Mouse (Mus musculus) hindlimb bud, embryonic 11.5 days (tissue): ENCODE data around the gene Itpr2.

ENCODE experiments used
- DNase-seq: peaks from one replicate; pipeline ENCODE4 v3.0.0-alpha.2; 2012; ENCODE audit warnings: low read depth, low spot score; ENCODE audit errors: extremely low spot score

The Itpr2 gene

DNA sequence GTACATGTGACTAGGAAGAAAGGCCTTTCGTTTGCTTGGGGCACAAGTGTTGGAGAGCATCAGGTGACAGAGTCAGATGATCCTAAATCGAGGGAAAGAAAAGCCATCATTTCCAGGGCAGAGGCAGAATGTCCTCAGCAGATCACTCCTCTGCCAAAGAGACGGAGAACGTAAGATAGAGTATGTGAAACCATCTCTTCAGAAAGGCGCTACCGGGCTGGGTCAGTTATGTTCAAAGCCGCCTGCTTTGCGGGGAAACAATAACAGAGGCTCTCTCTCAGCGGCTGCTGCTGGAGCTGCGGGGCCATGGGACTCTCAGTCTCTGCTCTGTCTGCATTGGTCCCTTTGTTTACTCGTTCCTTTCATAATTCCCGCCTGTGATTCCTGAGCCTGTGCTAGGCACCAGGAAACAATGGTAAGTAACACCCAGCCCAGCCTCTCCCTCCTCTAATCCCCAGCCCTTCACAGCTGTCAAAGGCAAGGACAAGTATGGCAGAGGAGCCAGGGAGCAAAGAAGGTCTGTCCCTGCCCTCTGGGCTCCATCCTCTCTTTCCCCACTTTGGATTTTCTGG lies 387.2 kb downstream of the Itpr2 start:
- no peak for DNase-seq

DNA sequence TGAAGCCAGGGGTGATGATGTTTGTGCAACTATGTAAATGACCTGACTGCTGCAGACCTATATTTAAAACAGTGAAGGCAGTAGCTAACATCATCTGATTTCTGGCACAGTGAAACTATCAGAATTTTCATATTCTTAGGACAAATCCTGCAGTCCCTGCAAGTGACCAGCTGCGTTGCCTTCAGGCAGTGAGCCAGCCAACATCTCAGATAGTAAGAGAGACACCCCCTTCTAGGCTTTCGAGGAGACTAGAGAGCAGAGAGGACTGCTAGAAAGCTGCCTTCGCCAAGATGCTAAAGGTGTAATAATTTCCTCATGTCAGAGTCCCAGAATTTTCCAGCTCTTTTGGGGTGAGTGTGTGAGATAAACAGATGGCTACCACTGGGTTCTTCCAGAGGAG lies 388.0 kb downstream of the Itpr2 start:
- no peak for DNase-seq

DNA sequence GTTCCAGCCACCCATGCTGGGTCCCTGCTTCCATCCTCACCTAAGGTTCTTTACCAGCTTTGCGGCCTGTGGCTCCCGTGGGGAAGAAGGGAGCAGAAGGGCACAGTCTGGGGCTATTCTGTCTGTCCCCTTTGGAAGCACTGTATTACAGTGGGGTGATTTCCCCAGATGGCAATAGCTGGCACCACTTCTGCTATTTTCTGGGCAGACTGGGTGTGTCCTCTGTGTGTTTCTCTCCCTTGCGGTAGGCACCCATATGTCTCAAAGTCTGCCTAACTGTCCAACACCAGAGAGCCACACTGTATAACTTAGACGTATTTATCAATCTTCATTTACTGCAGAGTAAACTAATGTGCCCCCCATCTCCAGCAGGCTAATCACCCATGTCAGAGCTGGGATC lies 388.9 kb downstream of the Itpr2 start:
- no peak for DNase-seq

DNA sequence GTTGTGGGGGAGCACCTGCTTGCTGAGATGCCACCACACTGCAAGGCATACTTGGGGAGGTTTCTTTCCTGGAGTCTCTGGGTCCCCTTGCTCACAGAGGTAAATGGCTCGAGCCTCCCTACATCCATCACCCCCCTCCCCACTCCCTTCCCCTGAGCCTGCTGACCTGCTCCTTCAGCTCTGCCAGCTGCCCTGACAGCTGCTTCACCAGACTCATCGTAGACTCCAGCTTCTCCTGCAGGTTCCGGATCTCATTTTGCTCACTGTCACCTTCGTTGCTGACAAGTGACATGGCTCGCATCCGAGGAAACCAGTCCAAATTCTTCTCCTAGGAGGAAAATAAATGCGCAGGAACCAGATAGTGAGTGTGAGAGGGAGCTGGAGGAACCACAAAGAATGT lies 389.8 kb downstream of the Itpr2 start:
- DNase-seq: no peak

DNA sequence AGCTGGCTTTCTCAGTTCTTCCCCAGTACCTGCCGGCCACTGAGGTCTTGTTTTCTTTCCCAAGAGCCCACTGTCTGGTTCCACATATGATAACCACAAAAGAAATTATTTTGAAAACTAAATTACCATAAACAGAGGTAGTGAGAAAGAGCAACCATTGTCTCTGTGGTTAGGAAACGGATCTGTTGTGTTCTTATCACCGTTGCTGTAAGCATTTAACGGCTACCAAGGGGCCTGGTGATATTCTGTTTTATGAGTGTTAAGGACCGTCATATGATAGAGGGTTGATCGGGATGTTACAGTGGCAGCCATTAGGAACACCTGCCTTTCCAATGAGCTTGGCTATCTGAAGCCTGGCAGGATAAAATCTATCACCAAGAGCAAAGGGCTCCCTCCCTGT lies 390.2 kb downstream of the Itpr2 start:
- no peak for DNase-seq

DNA sequence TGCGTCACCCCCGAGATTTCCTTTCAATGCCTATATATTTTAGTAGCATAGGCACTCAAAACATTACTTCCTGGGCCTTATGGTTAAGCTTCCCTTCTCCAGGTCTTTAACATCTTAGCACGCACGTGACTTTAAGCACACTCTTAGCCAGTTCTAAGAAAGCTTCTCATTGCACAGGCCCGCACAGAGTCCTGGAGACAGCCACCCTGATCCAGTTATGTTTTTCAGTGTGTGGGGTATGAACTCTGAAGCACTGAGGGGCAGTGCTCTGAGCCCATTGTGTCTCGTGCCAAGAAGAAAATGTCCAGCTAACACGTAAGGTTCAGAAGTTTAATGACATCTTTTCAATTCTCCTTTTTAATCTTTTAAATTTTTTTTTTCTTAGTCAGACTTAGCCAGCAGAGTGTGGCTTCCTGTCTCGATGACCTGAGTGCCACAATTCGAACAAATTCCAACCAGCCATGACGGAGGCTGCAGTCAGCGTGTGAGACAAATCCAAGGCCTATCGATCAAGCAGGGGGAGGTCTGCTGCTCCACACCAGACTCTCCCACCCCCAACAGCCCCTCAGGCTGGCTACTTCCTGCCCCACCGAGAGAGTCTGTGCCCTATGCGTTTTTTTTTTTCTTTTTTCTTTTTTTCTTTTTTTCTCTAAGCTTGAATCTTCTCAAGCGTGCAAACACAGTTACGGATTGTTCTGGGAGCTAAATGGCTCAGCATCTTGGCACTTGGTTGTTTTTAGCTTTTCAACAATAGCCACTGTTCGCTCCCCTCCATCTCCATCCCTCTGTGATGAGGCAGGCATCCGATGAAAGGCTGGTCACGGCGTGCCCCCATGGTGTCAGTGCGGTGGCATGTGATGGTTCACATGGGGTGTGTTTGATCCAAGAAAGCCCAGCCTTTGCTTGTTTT lies 390.9 kb downstream of the Itpr2 start:
- no peak for DNase-seq

DNA sequence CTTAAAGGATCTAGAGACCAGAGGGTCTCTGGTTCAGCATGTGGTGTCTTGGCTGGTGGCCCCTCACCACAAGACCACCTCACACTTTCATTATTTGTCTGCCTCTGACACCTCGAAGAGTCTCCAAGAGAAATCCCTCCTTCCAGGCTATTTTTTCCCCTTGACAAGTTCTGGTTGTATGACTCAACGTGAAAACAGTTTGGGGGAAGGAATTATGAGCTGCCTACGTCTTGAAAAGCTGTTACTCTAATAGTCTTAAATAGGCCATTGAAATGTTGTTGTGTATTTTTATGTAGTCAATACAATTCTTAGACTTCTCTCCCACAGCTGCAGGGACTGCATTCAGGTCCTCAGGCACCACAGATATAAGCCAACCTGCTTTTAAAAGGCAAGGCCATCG lies 391.6 kb downstream of the Itpr2 start:
- no peak for DNase-seq

DNA sequence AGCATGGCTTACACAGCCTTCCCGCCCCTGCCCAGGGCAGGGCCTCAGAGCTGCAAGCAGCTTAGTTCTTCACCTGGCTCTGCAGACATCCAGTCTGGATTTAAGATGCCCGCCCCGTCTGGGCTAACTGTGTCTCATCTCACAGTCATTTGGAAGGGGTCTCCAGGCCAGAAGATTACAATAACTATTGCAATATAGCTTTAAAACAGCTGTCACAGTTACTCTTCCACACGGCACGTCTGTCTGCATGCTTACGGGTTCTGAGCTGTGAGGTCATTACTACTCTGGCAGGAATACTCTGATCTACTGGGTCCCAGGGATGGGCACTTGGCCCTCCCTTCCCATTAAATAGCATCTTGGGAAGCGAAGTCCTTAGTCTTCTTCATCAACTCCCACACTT lies 393.3 kb downstream of the Itpr2 start:
- no peak for DNase-seq

DNA sequence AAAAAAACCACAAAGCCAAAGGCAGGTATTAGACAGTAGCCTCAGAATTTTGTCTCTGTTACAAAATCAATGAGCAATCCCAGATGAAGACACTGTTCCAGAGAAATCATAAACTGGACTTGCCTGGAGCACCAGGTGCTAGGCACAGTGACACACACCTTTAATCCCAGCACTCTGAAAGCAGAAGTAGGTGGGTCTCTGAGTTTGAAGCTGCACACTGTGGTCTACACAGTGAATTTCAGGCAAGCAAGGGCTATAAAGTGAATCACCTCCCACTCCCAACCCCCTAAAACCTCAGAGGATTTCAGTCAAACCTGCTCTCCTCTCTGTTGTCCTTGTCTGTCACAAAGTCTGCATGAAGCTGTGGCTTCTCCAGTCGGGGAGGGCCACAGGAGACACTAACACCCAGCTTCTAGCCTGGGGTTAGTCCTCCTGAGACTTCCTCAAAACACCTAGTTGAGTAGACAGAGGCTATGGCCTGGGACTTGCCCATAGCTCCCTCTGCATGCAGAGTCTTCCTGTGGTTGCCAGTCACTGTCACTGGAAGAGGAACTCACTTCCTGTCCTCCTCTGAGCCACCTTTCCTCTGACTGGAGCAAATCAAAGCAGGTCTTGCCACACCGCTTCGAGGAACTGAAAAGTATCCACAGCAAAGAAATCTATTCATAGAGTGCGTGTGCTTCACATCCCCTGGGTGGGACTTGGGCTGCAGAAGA lies 394.7 kb downstream of the Itpr2 start:
- DNase-seq: no peak

DNA sequence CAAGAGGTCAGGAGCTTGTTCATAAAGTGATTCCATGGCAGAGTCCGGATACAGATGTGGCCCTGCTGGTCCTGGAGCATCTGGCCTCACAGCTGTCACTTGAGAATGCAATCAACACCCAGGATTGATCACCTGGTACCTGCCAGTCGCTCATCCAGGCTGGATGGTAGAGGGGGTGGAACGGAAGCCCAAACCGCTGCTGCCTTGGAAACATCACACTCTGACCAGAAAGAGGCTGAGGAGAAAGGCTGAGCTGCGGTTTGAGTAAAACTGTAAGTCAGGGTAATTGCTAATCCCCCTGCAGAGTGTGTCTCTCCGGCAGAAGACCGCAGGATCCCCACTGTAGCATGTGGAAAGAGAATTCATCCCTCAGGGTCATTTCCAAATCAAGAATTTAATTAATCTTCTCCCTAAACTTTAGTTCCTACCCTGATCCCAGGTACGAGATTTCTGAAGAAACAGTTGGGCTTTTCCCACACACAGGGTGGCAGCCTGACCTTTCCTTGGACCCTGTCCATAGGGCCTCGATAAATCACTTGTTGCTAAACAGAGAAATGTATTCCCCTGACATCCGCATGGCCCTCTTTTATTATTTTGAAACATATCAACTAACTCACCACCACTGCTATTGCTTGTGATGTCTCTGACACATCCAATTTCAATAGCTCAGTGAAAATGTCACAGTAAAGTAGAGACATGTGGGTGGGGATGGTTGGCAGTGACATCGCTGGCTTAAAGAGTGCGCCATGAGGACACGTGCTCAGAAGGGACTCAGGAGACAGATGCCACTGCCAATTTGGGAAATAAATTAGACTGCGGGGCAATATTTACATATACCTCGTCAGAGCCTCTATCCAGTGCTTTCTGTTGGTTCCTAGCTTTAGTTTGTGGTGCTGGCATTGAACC lies 418.7 kb downstream of the Itpr2 start:
- DNase-seq: no peak

DNA sequence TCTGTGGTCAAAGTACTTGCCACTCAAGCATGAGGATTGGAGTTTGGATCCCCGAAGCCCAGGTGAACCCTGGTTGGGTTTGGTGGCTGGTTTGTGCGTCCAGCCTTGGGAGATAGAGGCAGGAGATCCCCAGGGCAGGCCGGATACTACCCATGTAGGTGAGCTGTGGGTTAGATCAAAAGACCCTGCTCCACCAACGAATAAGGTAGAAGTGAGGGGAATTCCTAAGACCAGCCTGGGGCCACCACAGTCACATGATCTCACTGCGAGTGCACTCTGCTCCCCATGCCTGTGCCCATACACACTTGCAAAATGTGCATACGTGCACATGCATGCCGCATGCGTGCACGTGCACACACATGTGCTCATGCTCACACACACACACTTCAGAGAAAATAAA lies 419.5 kb downstream of the Itpr2 start:
- DNase-seq: no peak

DNA sequence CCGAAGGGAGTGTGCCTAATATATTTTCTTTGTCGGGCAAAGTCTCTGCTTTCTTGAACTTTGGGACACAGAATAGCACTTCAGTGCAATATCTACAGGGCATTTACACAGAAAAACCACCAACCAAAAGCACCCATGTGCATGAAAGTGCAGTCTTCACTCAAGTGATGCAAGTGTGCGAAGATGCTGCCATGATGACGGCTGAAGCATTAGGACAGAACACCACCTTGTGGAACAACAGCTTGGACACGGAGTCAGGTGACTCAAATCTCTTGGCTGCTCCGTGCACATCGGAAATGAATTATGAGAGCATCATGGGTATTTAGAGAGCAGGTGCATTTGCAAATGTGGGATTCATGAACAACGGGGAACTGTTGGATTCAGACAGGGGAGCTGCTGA lies 420.4 kb downstream of the Itpr2 start:
- DNase-seq: no peak

DNA sequence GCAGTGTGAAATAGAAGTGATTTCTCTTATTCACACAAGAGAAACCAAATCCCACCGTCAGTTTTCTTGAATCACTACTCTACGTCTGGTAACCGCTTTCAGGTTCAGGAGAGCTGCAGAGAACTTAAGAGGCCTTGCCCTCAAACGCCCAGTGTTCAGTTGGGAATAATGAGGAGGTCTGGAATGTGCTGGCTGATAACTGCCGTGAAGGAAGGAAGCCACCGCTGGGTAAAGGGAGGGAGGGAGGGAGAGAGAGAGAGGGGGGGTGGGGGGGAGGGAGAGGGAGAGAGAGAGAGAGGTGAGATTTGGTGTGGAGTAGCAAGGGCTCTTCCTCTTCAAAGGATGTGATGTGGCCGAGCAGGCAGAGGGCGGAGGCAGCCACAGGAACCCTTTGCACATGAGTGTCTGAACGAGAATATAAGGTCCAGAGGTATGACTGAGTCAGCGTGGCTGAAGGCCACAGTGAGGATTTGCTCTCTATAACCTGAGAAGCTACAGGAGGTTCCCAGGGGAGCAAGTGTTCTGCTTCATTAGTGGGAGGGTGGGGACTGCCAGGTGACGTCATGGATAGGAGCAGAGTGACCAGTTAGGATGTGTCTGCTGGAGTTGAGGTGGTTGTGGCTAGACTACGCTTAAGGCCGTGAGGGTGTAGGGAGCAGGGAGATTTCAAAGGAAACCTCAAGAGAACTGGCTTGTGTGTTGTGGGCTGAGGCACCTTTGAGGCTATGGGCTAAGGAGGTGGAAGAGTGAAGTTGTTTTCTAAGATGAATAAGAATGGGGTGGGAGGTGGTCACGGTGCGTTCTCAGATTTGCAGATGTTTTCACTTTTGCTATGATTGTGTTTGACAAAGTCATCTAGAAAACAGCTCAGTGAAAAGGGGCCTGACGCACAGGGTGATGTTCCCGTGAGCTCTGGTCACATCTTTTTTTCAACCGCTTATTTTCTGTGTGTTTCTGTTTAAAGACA lies 421.2 kb downstream of the Itpr2 start:
- no peak for DNase-seq

DNA sequence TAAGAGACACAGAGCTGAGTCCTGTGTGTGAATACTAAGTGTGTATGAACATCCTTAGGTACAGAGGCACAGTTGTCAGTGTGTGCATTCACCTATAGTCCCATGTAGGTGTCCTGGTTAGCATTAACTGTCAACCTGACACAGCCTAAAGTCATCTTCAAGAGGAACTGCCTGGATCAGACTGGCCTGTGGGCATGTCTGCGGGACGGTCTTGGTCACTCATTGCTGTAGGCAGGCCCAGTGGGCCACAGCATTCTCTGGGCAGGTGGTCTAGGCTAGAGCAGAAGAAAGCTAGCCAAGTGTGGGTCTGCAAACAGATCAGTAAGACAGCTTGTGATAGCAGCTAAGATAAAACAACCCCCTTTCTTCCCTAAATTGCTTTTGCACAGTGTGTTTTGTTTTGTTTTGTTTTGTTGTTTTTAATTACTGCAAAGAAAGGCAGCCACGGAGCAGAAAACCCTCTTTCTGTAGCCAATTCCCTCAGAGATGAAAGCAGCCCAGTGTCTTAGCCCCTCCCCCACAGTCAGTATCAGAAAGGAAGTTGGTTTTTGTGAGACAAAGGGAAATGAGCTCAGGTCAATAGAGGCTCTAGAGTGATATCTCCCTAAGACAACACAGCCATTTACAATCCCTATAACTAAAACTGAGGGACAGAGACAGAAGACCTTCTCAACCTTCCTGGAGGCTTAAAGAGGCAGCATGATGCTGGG lies 422.1 kb downstream of the Itpr2 start:
- no peak for DNase-seq

DNA sequence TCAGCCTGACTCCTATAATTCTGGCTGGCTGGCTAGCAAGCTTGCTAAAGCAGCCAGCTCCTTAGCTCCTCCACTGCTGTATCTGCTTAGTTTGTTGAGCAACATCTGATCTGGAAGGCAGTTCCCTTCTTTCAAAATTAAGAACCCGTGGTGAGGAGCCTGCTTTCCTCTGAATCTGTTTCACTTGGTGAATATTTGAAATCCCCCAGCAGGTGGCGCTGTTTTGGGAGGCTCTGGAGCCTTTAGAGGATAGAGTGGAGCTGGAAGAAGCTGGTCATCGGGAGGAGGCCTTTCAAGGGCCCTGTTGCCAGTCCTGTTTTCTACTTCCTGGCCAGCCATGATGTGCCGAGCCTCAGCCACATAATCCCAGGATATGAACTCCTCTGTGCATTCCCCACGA lies 422.8 kb downstream of the Itpr2 start:
- peak; percentile 37 for DNase-seq

DNA sequence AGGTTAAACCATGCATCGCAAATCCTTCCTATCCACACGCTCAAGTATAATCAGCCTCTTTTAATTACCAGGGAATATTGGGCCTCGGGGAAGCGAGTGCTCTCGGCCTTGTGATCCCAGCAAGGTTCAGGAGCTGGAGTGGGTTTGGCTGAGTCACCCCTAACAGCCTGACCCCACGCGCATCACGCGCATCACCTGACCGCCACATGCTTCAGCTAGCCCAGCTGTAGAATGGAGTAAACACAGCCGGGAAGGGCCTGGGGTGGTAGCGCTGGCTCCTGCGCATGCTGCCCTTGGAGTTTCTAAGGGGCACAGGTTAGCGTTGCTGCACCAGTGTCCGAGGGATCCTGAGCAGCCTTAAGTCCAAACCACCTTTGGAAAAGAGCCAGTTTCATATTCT lies 423.9 kb downstream of the Itpr2 start:
- no peak for DNase-seq

DNA sequence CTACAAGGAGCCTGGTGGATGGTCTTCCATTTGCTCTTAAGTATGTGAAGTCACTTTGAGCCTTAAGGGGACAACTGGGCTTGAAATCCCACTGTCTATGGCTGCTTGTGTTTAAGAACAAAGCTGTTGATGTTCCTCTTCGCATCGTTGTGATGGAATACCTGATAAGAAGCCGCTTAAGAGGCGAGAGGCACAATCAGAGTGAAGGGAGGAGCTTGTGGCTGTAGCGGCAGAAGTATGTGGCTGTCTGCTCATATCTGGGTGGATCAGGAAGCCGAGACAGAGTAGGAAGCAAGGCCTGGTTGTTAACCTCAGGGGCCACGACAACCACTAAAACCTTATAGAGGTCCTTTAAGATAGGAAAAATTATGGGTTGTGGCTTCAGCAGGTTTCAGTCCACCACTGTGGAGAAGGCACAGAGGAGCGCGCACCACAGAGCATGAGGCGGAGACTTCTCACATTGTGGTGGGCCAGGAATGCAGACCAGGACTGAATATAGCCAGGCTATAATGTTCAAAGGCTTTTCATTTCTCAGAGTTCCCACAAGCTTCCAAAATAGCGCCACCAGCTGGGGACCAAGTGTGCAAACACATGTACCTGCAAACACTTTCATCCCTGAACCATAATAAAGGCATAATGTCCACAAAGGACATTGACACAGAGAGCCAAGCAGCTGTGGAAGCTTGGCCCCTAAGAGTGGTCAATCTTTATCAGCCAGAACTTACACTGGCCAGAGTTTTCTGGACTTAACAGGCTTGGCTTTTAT lies 424.7 kb downstream of the Itpr2 start:
- DNase-seq: no peak

DNA sequence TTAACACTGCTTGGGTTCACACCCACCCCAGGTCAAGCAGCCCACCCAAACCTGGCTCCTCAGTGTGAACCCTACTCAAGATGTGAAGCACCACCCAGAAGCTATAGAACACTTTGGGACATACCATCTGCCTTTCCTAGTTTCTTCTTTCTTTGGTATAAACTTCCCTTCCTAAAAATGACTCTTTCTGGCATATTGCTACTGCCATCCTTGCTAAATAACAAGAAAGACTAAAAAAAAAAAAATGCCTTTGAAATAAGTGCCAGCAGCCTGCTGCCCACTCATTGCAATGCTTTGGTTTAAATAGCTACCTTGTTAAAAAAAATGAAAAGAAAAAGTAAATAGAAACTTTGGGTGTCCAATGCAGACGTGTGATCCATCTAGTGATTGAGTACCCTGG lies 429.2 kb downstream of the Itpr2 start:
- no peak for DNase-seq

DNA sequence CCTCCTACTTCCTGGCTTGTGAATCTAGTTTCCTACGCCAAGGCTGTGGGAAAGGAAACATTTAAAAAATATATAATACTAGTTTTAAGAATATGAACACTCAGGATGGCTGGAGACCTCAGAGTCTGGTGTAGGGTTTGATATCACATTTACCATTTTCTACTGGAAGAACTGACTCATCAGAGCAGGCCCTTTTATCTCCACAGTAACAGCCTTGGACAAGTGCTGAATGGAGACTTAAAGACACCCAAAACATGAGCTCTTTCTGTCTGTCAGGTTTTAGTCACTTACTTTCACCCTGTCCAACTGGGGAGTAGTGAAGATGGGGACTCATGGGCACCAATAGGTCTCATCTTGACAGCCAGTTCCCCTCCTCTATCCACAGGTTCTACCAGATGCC lies 430.1 kb downstream of the Itpr2 start:
- DNase-seq: no peak
